ENCODE assay signal across 23 mouse cellular contexts in genomic region chr5:67521423-67521912, GRCm38 (mm10).
DNase-seq lines count a peak whose midpoint lies in the region; ATAC-seq and TF ChIP-seq lines count a peak whose summit lies in the region.
"Had no signal": no experiment of that assay in that cellular context is flagged by ENCODE, and none has a peak within 500 bp of the region (broad histone marks: within the 10 kb centered on the region; RNA-seq: fewer than 3 reads in every experiment).

No protein-coding gene starts in this region.

- 56% methylated on average over 3 of the region's 3 CpGs for WGBS in intestine, embryonic 15.5 days
- 63% methylated on average over 3 of the region's 3 CpGs for WGBS in intestine, embryonic 16.5 days
- 34% methylated on average over 3 of the region's 3 CpGs for WGBS in intestine, postnatal 0 days
- 21% methylated on average over 3 of the region's 3 CpGs for WGBS in small intestine, adult 2 months
- WGBS in neural tube, embryonic 15.5 days, result 89% methylated on average over 3 of the region's 3 CpGs

- ATAC-seq in intestine, embryonic 15.5 days, result peak; percentile 92
- ATAC-seq in intestine, embryonic 16.5 days, result peak; percentile 91
- peak; percentile 92 for ATAC-seq in intestine, postnatal 0 days
- no peak for ATAC-seq in neural tube, embryonic 15.5 days (ENCODE audit: low FRiP score)
- ATAC-seq: activated CD4-positive, CD25-positive, alpha-beta regulatory T cell, adult 4 months; CD4-positive, CD25-positive, alpha-beta regulatory T cell, adult 4 months; Patski had no signal

- no peak for TF ChIP-seq POLR2A in small intestine, adult 2 months (IDR thresholded peaks at IDR 0.05; ENCODE audit: low read depth, low read length)

- no peak overlapping the region for H3K9ac ChIP-seq in intestine, embryonic 15.5 days
- no peak overlapping the region for H3K9ac ChIP-seq in intestine, embryonic 16.5 days (ENCODE audit: low read depth, low read length)
- H3K9ac ChIP-seq in intestine, postnatal 0 days (ENCODE audit: low read depth, low read length), result no peak overlapping the region
- H3K9ac ChIP-seq in neural tube, embryonic 15.5 days (replicated peaks), result no peak overlapping the region

- H3K4me3 ChIP-seq in intestine, embryonic 15.5 days (replicated peaks), result no peak overlapping the region
- H3K4me3 ChIP-seq in intestine, embryonic 16.5 days (ENCODE audit: low read length), result no peak overlapping the region
- no peak overlapping the region for H3K4me3 ChIP-seq in intestine, postnatal 0 days (ENCODE audit: low read depth, low read length)
- H3K4me3 ChIP-seq in small intestine, adult 2 months (ENCODE audit: low read depth, low read length), result no peak overlapping the region
- H3K4me3 ChIP-seq in neural tube, embryonic 15.5 days (replicated peaks), result no peak overlapping the region

- H3K27ac ChIP-seq in intestine, embryonic 15.5 days, result 0 out of 2 replicates have a peak overlapping the region, but pooled peaks have one; percentile 32
- no peak overlapping the region; the same call in 1 of the 2 replicates for H3K27ac ChIP-seq in intestine, embryonic 16.5 days (ENCODE audit: low read length)
- H3K27ac ChIP-seq in intestine, postnatal 0 days (ENCODE audit: low read depth, low read length), result no peak overlapping the region; the same call in 1 of the 2 replicates
- H3K27ac ChIP-seq in small intestine, adult 2 months (ENCODE audit: insufficient read depth, low read depth, low read length), result peak overlapping the region; percentile 95
- H3K27ac ChIP-seq in neural tube, embryonic 15.5 days (replicated peaks), result no peak overlapping the region

- no peaks in the 10 kb centered on the region for H3K4me1 ChIP-seq in intestine, embryonic 15.5 days (replicated peaks)
- H3K4me1 ChIP-seq in intestine, embryonic 16.5 days (ENCODE audit: control insufficient read depth, insufficient read depth, low read length), result no peaks in the 10 kb centered on the region
- no peaks in the 10 kb centered on the region for H3K4me1 ChIP-seq in intestine, postnatal 0 days (replicated peaks; ENCODE audit: control insufficient read depth, insufficient read depth, low read length)
- H3K4me1 ChIP-seq in small intestine, adult 2 months (ENCODE audit: control insufficient read depth, insufficient read depth, insufficient read length, low read length), result peaks cover 11% of the 10 kb centered on the region; the same call in 1 of the 2 replicates
- no peaks in the 10 kb centered on the region for H3K4me1 ChIP-seq in neural tube, embryonic 15.5 days

- H3K4me2 ChIP-seq in intestine, embryonic 15.5 days (replicated peaks), result no peak overlapping the region
- H3K4me2 ChIP-seq in intestine, embryonic 16.5 days (ENCODE audit: low read depth, low read length), result no peak overlapping the region
- H3K4me2 ChIP-seq in intestine, postnatal 0 days (replicated peaks; ENCODE audit: low read depth), result no peak overlapping the region
- no peak overlapping the region for H3K4me2 ChIP-seq in neural tube, embryonic 15.5 days

- no peaks in the 10 kb centered on the region for H3K36me3 ChIP-seq in intestine, embryonic 15.5 days
- H3K36me3 ChIP-seq in intestine, embryonic 16.5 days (ENCODE audit: control insufficient read depth, insufficient read depth, low read length), result no peaks in the 10 kb centered on the region
- no peaks in the 10 kb centered on the region for H3K36me3 ChIP-seq in intestine, postnatal 0 days (ENCODE audit: control insufficient read depth, insufficient read depth)
- no peaks in the 10 kb centered on the region for H3K36me3 ChIP-seq in small intestine, adult 2 months (ENCODE audit: control insufficient read depth, insufficient read depth, low read length)
- H3K36me3 ChIP-seq in neural tube, embryonic 15.5 days, result no peaks in the 10 kb centered on the region
- H3K36me3 ChIP-seq: G1E had no signal

- H3K9me3 ChIP-seq in intestine, embryonic 15.5 days, result no peaks in the 10 kb centered on the region
- H3K9me3 ChIP-seq in intestine, embryonic 16.5 days (ENCODE audit: control insufficient read depth, low read length), result no peaks in the 10 kb centered on the region
- no peaks in the 10 kb centered on the region for H3K9me3 ChIP-seq in intestine, postnatal 0 days (ENCODE audit: control insufficient read depth)
- no peaks in the 10 kb centered on the region for H3K9me3 ChIP-seq in neural tube, embryonic 15.5 days (replicated peaks)
- H3K9me3 ChIP-seq: G1E had no signal

- no peak for DNase-seq in left cerebral cortex, postnatal 36 days (ENCODE audit: low spot score in 2 of 2)
- no peak for DNase-seq in adrenal gland, adult 18-20 months (ENCODE audit: low spot score in 2 of 2)
- no peak for DNase-seq in adrenal gland, adult 8-10 months
- DNase-seq: adrenal gland, adult 2 months; adrenal gland, postnatal 10 days; adrenal gland, postnatal 14 days; adrenal gland, postnatal 25 days; adrenal gland, postnatal 36 days; B cell, adult 2 months; cerebellum, adult 11 months; cerebellum, adult 11-12 months; cerebellum, adult 18-20 months; cerebellum, adult 2 months had no signal

- intact Hi-C loops in left cerebral cortex, postnatal 36 days (cut with DNase I), result no loop called here

- no peaks in the 10 kb centered on the region for H3K27me3 ChIP-seq in intestine, embryonic 15.5 days (replicated peaks)
- H3K27me3 ChIP-seq in intestine, embryonic 16.5 days (replicated peaks; ENCODE audit: control insufficient read depth, insufficient read depth, low read length), result no peaks in the 10 kb centered on the region
- no peaks in the 10 kb centered on the region for H3K27me3 ChIP-seq in intestine, postnatal 0 days (replicated peaks; ENCODE audit: control insufficient read depth, insufficient read depth, low read length)
- no peaks in the 10 kb centered on the region for H3K27me3 ChIP-seq in small intestine, adult 2 months (ENCODE audit: control insufficient read depth, insufficient read depth, low read length)
- no peaks in the 10 kb centered on the region for H3K27me3 ChIP-seq in neural tube, embryonic 15.5 days (replicated peaks)
- H3K27me3 ChIP-seq: CH12.LX had no signal

- TF ChIP-seq CTCF in intestine, postnatal 0 days (IDR thresholded peaks at IDR 0.05; ENCODE audit: low read depth), result no peak
- TF ChIP-seq CTCF in small intestine, adult 2 months (IDR thresholded peaks at IDR 0.05; ENCODE audit: extremely low read depth, insufficient read length, insufficient replicate concordance, low read depth, low read length), result no peak

Comparison
In these comparisons a context has a peak if more than half of its experiments do, and no peak if none do; other contexts are left out.
1. H3K27ac ChIP-seq: peak in intestine, embryonic 15.5 days (single experiment) and small intestine, adult 2 months (single experiment); none in intestine, embryonic 16.5 days (single experiment), intestine, postnatal 0 days (single experiment) and neural tube, embryonic 15.5 days (single experiment).